Mouse (Mus musculus) cerebellum, adult 8-10 months (tissue): ENCODE measurements around the gene Higd1a.

Experiments used
- DNase-seq: peaks from one replicate; pipeline ENCODE4 v3.0.0; 2022

Higd1a gene

DNA sequence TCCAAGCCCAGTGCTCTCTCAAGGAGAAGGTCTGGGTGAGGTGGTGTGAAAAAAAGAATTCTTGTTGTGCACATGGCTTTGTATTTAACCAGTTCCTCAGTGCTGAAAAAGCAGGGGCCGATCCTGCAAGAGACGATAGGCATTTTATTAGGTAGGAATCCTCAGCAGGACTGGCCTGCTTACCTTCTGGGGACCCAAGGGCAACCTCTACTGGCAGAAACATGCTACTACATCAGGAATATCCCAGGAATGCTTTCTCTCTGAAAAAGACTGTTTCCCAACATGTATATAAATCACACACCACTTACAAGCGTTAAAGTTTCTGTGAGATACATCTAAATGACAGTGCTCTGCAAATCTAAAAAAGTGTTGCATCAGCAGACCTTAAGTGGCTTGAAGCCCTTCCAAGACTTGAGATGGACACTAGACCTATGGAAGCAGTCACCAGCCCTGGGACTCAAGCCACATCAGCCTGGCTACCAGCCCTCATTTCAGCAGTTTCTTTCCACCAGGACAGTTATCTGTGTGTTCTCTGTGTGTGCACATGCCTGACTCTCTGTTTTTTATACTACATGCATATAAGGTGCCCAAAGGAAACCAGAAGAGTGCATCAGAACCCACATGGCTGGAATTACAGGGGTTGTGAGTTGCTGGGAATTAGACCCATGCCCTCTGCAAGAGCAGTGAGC lies 19.0 kb upstream of the Higd1a start:
- DNase-seq, result peak; percentile 75

DNA sequence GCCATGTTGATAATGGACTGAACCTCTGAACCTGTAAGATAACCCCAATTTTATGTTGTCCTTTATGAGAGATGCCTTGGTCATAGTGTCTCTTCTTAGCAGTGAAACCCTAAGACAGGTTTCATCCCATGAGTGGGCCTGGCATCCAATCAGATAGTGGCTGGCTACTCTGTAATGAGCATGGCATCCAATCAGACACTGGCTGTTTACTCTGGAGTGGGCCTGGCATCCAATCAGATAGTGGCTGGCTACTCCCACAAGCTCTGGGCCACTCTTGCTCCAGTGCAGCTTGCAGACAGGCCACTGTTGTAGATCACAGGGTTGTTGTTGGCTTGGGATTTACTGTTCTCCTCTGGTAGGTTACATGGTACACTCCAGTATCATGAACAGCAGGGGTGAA lies 15.4 kb upstream of the Higd1a start:
- DNase-seq, result no peak

DNA sequence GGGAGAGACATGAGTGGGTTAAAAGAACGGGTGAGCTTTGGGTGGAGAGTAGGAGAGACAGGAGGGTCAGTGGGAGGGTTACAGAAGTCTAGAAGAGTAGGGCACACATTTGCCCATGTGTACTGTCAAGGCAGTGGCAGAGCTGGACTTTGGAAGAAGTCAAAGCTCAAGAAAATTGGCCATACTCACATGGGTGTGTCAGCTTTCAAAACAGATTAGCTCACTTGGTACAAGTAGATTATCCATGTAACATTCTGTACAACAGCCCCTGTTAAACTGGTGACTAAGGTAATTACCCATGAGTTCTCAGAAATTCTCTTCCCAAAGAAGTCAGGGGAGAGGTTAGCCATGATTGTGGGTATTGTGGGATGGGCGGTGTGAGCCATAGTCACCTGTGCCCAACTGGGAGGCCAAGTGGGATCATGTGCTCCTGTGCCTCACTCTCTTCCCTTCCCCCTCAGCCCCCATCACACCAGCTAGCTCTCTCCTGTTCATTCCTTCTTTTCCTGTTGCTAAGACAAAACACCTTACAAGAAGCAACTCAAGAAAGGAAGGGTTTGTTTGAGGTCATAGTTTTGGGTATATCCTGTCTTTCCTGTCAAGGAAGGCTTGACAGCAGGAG lies 14.0 kb upstream of the Higd1a start:
- DNase-seq, result no peak

DNA sequence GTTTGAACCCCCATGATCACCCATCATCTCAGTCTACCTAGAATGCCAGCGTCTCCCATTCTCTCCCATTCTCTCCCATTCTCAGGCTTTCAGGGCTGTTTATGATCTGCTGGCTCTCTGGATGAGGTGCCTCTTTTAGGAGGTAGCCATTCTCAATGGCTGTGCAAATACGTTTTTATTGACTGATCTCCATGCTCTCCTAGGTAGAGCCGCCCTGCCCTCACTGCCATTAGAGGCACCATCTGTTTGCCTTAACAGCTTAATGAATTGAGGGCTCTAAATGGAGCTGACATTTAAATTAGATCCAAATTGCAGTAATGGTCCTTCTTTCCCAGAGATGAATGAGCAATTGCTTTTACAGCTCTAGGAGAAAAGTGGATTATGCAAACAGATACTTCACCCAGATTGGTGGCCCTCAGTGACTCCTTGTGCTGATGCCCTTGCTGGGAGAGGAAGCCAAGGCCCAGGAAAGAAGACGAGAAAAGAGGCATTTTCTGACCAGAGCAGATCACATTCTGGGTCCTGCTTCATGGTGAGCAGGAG lies 11.9 kb upstream of the Higd1a start:
- DNase-seq, result no peak

DNA sequence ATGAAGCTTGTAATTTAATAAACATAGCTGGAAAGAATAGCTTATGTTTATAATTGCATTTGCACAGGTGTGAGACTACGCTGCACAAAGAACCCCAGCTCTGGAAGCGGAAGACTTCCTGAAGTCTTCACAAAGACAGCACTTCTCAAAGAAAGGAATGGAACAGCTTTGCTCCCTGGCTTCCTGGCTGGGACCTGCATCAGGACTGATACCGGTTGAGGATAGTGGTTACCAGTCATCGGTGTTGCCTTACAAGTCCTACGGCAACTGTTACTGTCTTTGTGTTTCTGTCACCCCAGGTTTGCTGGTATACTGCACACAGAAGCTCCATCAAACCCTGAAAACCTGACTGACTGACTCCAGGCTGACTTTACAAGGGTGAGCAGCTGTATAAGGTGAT lies 11.3 kb upstream of the Higd1a start:
- no peak for DNase-seq

DNA sequence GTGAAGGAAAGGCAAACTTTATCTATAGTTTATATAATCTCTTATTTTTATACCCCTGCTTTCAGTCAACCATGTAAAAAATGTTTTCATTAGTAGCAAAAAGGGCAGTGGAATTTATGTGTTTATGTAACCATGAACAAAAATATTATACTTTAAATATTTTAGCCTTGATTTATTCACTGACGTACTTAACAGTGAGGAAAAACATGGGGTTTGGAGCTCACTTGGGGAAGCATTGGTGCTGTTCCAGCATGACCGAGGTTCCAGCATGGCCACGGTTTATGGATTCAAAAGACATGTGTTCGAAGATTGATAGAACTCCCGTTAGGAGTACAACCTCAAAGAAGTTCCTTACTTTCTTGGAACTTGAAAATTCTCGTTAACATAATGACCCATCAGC lies 10.1 kb upstream of the Higd1a start:
- no peak for DNase-seq

DNA sequence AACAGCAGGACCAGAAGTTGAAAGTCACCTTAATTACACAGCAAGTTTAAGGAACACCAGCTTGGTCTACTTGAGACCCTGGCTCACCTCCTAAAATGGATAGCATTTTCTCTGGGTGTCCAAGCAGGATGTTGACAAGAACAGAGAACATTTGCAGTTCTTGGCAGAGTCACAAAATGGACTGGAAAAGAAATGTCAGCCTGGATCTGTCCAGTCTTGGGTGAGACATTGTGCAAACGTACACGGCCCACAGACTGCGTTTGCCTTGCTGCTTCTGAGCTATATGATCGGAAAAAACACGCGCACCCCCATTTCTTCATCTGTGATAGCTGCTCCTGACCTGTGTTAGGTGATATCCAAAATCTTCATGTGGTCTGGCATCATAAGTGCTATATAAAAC lies 9.5 kb upstream of the Higd1a start:
- no peak for DNase-seq

DNA sequence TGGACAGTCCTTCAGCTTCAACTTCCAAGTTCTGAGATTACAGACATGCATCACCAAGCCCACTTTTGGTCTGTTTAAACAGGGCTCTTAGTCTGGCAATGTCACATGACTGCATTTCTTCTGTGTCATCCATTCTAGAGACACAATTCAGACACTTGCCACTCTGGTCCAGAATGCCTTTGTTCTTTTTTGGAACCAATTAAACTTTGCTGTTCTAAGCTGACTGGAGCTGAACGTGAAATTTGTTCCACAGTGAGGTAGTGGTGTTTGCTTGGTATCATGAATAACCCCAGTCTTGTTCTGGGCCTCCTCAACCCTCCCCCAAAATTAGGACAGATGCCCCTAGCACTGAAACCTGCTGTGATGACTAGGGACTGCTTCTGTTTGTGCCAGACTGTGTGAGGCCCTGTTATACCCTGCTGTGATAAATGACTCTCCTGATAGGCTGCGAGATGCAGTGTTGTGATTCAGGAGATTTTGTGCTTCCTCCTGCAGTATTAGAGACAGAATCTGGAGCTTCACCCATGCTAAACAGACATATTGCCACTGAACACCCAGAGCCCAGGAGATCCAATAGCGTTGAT lies 7.4 kb upstream of the Higd1a start:
- DNase-seq, result no peak

DNA sequence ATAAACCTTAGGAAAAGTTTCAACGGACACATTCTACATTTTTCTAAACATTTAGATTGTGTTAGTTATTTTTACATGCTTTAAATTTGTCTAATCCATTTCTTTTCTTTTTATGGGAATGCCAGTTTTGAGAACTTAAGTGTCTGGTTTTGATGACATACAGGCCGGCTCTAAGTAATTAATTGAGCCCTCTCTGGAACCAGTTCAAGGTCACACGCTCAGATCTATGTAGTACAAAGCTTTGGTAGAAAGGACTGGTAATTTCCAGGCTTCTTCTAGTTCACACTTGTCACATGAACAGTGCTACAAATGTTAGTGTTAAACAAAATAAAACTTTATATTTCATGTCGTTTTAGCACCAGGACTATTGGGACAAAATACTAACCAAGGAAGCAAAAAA lies 6.7 kb upstream of the Higd1a start:
- DNase-seq, result no peak

DNA sequence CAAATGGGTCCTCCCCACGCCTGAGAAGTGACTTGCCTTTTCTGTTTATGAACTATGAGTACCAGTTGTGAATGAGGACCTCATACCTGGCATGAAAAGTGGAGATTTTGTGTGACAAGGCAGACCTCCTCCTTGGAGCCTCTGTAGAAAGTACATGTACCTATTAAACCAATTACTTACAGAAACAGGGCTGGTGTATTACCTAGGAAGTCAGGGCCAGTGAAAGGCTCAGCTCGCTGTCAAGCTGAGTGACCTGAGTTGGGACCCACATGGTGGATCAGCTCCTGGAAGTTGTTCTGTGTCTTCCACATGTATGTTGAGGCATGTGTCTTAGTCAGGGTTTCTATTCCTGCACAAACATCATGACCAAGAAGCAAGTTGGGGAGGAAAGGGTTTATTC lies 2.8 kb upstream of the Higd1a start:
- DNase-seq, result no peak

DNA sequence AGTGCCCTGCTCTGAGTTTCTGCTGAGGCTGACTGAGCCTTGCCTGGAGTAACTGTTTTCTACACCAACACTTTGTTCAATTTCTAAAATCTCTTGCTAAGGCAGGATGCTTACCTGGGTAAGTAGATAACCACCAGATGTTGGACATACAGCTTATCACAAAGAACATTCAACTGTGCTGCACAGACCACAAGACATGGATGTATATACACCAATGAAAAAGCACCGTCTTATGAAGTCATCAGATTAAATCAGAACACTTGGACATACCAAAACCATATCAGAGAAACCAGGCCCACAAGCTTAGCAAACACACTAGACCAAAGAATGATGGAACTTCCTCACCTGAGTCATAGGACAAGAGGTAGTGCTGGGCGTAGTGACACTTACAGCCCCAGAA lies 1.2 kb upstream of the Higd1a start:
- no peak for DNase-seq

DNA sequence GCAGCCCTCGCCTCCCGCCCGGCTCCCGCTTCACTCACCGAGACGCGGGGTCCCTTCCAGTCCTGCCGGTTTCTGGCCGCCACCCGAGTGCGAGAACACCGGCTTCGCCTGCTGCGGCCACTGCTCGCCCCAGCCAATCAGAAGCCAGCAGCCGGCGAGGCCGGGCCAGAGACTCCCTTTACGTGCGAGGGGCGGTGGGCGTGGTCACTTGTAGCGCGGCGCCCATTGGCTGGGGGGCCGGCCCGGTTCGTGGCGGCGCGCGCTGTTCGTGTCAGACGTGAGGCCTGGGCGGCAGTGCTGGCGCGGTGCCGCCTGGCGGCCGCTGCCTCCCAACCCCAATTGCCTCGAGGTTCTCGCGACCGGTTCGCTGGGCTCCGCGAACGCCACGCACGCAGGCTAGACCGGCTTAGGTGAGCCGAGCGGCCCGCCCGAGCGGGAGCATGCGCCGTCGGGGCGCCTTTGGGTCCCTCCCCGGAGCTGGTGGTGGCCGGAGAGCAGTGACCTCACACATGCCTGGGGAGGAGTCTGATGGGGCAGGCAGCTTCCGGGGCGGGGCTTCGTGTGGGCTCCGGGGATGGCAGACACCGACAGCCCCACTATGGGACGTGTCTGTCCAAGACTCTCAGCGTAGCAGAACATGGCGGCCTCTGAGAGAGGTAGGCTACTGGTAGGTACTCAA lies 549 bp downstream of the Higd1a start:
- DNase-seq, result peak; percentile 96

DNA sequence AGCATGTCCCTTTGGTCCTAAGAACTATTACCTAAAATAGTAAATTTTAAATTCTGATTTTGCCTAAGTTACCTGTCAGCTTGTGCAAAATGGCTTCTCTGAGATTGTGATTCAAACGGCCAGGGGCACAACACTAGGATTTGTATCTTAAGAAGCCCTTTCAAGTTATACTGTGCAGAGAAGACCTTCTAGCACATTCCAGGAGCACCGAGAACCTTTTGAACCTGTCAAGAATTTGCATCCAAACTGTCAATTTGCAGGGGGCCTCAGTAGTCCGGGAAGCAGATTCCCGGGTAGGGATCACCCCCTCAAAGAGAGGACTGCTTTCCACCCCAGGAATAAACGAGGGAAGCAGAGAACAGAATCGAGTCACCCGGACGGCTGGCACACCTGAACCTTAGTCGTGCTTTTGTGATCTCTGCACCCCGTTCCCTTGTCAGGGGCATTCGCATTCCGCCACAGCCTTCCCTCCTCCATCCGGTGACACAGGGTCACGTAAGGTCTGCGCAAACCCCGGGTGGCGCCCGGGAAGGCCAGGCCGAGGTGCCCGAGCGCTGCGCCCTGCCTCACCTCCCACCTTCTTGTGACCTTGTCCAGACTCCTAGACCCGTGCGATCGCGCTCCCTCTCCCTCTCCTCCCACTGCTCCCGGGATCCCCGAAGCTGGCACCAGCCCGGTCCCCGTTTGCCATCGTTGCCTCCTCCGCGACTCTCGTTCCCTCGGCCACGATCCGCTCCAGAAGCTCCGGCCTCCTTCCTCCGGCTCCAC lies 1.3 kb downstream of the Higd1a start:
- DNase-seq, result no peak

DNA sequence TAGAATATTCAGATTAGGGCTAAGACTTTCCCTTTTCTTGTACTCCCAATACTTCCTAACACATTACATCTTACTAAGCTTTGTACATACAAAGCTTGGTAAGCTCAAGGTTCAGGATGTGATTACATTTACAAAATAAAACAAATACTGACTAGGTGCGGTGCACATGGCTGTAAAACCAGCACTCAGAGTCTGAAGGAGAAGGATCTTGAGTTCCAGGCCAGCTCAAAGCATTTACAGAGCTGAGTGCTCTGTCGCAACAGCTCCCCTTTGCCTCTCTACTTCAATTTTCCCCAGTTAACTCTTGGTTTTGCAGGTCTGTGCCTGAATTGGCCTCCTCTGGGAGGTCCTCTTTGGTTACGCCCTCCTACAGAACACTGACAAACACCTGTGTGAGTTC lies 3.9 kb downstream of the Higd1a start:
- no peak for DNase-seq

DNA sequence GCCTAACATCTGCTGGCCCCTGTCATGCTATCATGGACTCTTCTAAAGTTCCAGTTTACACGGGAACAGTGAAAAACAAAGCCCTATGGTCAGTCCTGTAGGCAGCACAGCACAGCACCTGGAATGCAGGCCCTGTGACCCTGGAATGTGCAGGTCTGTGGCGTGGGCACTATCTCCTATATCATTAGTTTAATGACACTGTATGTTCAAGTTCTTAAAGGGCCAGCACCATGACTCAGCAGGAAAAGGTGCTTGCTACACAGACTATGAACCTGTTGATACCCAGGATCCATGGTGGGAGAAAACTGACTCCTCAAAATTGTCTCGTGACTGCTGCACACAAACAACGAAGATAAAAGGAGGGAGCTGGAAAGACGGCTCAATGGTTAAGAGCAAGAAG lies 10.3 kb downstream of the Higd1a start:
- no peak for DNase-seq

DNA sequence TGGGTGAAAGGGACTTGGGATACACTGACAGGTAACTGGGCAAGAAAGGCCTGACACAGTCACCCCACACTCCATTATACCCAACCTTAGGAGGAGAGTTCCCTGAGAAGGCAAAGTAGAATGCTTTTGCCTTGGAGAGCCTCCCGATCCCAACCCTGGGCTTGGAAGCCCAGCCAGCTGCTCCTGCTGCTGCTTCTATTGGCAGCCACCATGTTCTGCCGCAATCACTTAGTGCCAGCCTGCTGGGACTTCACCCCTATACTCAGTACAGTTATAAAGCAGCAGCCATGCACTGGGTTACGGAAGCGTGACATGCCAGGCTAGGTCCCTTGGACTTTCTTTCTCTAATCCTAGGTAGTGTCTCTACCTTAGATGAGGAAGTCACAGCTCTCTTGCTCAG lies 11.0 kb downstream of the Higd1a start:
- DNase-seq, result no peak

DNA sequence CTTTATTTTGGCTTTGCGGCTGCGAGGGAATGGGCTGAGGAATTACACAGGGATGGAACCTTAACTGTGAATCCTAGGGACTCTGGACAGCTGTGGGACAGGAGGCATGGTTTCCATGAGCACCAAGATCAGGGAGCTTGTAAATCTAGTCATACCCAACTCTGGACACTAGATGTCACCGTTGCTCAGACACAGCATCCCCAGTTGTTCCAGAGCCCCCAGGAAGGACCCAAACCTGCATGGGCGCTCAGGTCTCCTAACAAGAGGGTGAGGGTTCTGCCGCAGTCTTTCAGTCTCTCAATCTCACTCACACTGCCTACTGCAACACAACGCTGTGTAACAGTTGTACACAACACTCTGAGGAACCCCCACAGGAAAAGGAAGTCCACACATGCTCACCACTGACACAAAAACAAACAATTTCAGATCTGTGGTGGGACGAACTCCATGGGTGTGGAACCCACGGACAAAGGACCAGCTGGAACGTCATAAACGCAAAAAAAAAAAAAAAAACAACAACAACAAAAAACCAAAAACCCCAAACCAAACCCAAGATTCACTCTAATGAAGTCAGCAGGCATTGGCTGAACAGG lies 11.5 kb downstream of the Higd1a start:
- no peak for DNase-seq

DNA sequence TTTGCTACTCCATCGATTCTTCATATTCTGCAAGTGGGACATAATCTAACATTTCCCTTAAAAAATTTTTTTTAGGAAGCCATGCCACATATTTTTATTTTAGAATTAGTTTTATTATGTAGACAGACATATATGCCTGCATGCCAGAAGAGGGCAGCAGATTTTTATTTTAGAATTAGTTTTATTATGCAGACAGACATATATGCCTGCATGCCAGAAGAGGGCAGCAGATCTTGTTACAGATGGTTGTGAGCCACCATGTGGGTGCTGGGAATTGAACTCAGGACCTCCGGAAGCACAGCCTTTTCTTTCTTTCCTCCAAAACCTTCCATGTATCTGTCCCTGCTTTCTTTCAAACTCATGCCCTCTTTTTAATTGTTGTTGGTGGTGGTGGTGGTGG lies 15.2 kb downstream of the Higd1a start:
- no peak for DNase-seq

DNA sequence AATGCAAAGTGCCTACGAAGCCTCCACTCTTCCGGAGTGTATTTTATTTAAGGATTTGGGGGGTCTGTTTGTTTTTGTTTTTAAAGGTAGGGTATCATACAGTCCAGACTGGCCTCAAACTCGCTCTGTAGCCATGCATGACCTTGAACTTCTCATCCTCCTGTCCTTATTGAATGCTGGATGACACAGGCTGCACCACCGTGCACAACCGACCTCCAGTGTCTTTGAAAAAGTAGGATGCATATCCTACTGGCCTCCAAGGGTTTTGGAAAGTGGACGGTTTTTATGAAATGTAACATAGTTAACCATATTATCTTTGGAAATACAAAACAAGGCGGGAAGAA lies 18.6 kb downstream of the Higd1a start:
- DNase-seq, result no peak

DNA sequence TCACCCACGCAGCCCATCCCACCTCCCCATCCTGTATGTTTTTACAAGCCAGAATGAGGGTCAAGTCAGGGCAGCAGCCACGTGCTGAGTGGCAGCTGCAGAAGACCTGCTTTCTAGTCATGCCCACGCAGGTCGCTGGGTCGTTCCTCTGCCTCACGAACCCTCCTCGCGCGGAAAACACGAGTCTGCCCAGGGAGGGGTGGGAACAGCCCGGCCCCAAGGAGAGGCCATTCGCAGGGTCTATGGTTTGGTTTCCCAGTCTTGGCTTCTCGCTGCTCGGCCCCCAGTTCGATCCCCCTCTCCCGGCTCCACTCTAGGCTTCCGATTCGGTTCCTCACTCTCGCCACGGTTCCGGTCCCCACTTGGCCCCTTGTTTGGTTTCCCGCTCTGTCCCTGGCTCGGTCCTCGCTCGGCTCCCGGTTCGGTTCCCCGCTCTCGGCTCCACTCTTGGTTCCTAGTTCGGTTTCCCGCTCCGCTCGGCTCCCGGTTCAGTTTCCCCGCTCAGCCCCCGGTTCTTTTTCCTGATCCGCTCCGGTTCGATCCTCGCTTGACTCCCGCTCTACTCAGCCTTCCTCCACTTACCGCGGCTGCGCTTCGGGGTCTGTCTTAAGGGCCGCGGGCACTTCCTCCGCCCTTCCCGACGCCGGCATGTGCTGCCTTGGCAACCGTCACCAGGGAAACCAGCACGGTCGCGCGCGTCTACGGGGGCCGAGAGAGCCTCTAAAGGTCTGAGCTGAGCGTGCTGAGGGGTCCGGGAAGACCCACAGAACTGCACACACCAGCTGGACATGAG lies 19.1 kb downstream of the Higd1a start, which contains the start of gene Ccdc13:
Ccdc13 (minus strand) TSS at position 633 of the 793 bp plus-strand sequence.
- DNase-seq, result no peak

DNA sequence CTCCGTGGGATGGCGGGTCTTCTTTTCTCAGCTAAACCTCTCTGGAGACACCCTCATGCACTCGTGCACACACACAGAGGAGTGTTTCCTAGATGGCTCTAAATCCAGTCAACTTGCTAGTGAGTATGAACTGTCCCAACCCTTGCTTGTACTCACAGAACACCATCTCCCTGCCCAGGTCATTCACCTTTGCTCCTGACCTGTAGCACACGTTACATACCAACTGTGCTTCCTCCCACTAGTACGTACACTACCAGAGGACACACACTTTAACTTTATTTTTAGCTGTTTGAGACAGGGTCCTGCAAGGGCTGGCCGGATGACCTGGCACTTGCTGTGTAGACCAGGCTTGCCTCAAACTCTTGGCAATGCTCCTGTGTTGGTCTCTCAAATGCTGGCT lies 20.2 kb downstream of the Higd1a start:
- no peak for DNase-seq

DNA sequence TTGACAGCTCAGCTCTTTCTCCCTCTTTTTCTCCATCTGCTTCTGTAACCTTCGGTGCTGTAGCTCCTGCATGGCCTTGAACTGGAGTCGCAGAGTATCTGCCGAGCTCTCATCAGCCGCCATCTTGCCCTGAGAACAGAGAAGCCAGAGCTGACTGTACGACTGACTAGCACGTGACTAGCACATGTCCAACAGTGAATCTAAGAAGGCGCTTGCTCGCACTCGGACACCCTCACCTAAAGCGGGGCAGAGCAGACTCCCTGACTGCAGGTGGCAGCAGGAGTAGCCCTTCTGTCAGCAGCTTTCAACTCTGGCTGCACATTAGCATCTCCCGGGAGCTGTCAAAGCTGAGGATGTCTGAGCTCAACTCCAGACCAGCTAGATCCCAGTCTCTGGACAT lies 24.3 kb downstream of the Higd1a start:
- no peak for DNase-seq
